Mouse (Mus musculus): Measurements from ENCODE around the gene N4bp2. TPM values are rescaled to one million over a fixed set of nuclear protein-coding genes. Genes with fewer than 3 reads are reported as not detected.

Gene N4bp2
- polyA plus RNA-seq, 1 experiment from 2014 or later, result 22.4 TPM

- Histone ChIP-seq H3K4me1 (ENCODE audit: control insufficient read depth, insufficient read depth, low read length) (no peaks in the 10 kb centered on the region), H3K4me2 (ENCODE audit: low read length) (no peak overlapping the region), H3K9me3 (replicated peaks; ENCODE audit: control insufficient read depth, low read length) (no peaks in the 10 kb centered on the region), H3K27ac (ENCODE audit: low read depth, low read length) (no peak overlapping the region), H3K4me3 (ENCODE audit: low read depth, low read length) (no peak overlapping the region), H3K9ac (ENCODE audit: low read length) (no peak overlapping the region), H3K27me3 (replicated peaks; ENCODE audit: control insufficient read depth, insufficient read depth, low read length) (no peaks in the 10 kb centered on the region), H3K36me3 (ENCODE audit: control insufficient read depth, insufficient read depth, low read length) (no peaks in the 10 kb centered on the region)
- DNase-seq (ENCODE audit: low spot score) (no peak), ATAC-seq (no peak)
- WGBS, result 91% methylated on average over 4 of the region's 4 CpGs
Measured at GRCm38 (mm10) chr5:65869660-65870059, 106.3 kb downstream of the N4bp2 start.

- no peak overlapping the region for H3K4me2 ChIP-seq (ENCODE audit: low read length)
- H3K27me3 ChIP-seq (replicated peaks; ENCODE audit: control insufficient read depth, insufficient read depth, low read length), result no peaks in the 10 kb centered on the region
- DNase-seq (ENCODE audit: low spot score) (no peak), ATAC-seq (no peak)
- H3K4me1 ChIP-seq (ENCODE audit: control insufficient read depth, insufficient read depth, low read length), result no peaks in the 10 kb centered on the region
- no peak overlapping the region for H3K9ac ChIP-seq (ENCODE audit: low read length)
- H3K27ac ChIP-seq (ENCODE audit: low read depth, low read length), result no peak overlapping the region
- WGBS, result 87% methylated on average over 13 of the region's 13 CpGs
- H3K9me3 ChIP-seq (replicated peaks; ENCODE audit: control insufficient read depth, low read length), result no peaks in the 10 kb centered on the region
- H3K4me3 ChIP-seq (ENCODE audit: low read depth, low read length), result no peak overlapping the region
- no peaks in the 10 kb centered on the region for H3K36me3 ChIP-seq (ENCODE audit: control insufficient read depth, insufficient read depth, low read length)
Measured at GRCm38 (mm10) chr5:65871276-65871875, 108.1 kb downstream of the N4bp2 start.

- H3K9me3 ChIP-seq (replicated peaks; ENCODE audit: control insufficient read depth, low read length), result no peaks in the 10 kb centered on the region
- no peak overlapping the region for H3K9ac ChIP-seq (ENCODE audit: low read length)
- H3K4me3 ChIP-seq (ENCODE audit: low read depth, low read length), result no peak overlapping the region
- H3K4me2 ChIP-seq (ENCODE audit: low read length), result no peak overlapping the region
- no peak for DNase-seq (ENCODE audit: low spot score)
- ATAC-seq, result no peak
- H3K27ac ChIP-seq (ENCODE audit: low read depth, low read length), result no peak overlapping the region
- no peaks in the 10 kb centered on the region for H3K4me1 ChIP-seq (ENCODE audit: control insufficient read depth, insufficient read depth, low read length)
- WGBS, result 84% methylated on average over 4 of the region's 4 CpGs
- no peaks in the 10 kb centered on the region for H3K27me3 ChIP-seq (replicated peaks; ENCODE audit: control insufficient read depth, insufficient read depth, low read length)
- no peaks in the 10 kb centered on the region for H3K36me3 ChIP-seq (ENCODE audit: control insufficient read depth, insufficient read depth, low read length)
Measured at GRCm38 (mm10) chr5:65873212-65873611, 109.9 kb downstream of the N4bp2 start.

- no peak for DNase-seq (ENCODE audit: low spot score)
- Histone ChIP-seq H3K4me1 (ENCODE audit: control insufficient read depth, insufficient read depth, low read length) (no peaks in the 10 kb centered on the region), H3K27me3 (replicated peaks; ENCODE audit: control insufficient read depth, insufficient read depth, low read length) (no peaks in the 10 kb centered on the region), H3K27ac (ENCODE audit: low read depth, low read length) (no peak overlapping the region), H3K9ac (ENCODE audit: low read length) (no peak overlapping the region), H3K36me3 (ENCODE audit: control insufficient read depth, insufficient read depth, low read length) (no peaks in the 10 kb centered on the region), H3K4me3 (ENCODE audit: low read depth, low read length) (no peak overlapping the region), H3K4me2 (ENCODE audit: low read length) (no peak overlapping the region), H3K9me3 (replicated peaks; ENCODE audit: control insufficient read depth, low read length) (no peaks in the 10 kb centered on the region)
- WGBS, result 95% methylated on average over 7 of the region's 7 CpGs
- no peak for ATAC-seq
Measured at GRCm38 (mm10) chr5:65875269-65875668, 111.9 kb downstream of the N4bp2 start.

DNA sequence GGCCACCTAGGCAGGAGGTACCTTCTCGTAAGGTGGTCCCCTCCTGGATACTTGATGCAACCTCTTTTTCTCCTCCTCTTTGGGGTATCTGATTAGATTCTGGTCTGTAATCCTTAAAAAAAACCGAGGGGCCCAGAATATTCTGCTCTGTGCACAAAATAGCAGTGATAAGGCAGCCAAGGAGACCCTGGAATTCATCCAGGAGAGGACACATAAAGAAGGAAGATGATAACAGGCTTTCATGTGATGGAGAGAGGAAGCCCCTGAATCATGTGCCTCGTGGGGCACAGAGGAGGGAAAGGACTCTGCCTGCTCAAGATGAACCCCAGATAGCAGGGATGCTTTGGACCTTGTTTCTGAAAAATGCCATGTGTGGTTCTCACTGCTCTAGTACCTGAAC, 115.0 kb downstream of the N4bp2 start:
- Histone ChIP-seq H3K9me3 (replicated peaks; ENCODE audit: control insufficient read depth, low read length) (no peaks in the 10 kb centered on the region), H3K4me2 (ENCODE audit: low read length) (no peak overlapping the region), H3K4me3 (ENCODE audit: low read depth, low read length) (no peak overlapping the region)

More for the DNA sequence above, 115.0 kb downstream of the N4bp2 start:
- ATAC-seq, result no peak
- Histone ChIP-seq H3K9ac (ENCODE audit: low read length) (no peak overlapping the region), H3K4me1 (ENCODE audit: control insufficient read depth, insufficient read depth, low read length) (no peaks in the 10 kb centered on the region), H3K36me3 (ENCODE audit: control insufficient read depth, insufficient read depth, low read length) (no peaks in the 10 kb centered on the region), H3K27me3 (replicated peaks; ENCODE audit: control insufficient read depth, insufficient read depth, low read length) (no peaks in the 10 kb centered on the region), H3K27ac (ENCODE audit: low read depth, low read length) (no peak overlapping the region)
- WGBS, result 74% methylated on average over 3 of the region's 3 CpGs
- no peak for DNase-seq (ENCODE audit: low spot score)

Other genes with a start within 250 kb of the N4bp2 start
- 199 and 205 TPM in 2 replicates for gene Smim14, start 226.3 kb upstream of the N4bp2 start, polyA plus RNA-seq (2014; fragmentation: Nextera tagmentation; extraction: Ambion mirVana)
- gene Ube2k, start 226.3 kb upstream of the N4bp2 start, polyA plus RNA-seq (2014; fragmentation: Nextera tagmentation; extraction: Ambion mirVana), result 154 and 165 TPM in 2 replicates
- gene Pds5a, start 65.2 kb upstream of the N4bp2 start, polyA plus RNA-seq (2014; fragmentation: Nextera tagmentation; extraction: Ambion mirVana), result 58.7 and 63.4 TPM in 2 replicates
- 0.25 and 0.29 TPM in 2 replicates for gene Rhoh, start 97.7 kb downstream of the N4bp2 start, polyA plus RNA-seq (2014; fragmentation: Nextera tagmentation; extraction: Ambion mirVana)
- not detected in 2 replicates for gene Chrna9, start 171.4 kb downstream of the N4bp2 start, polyA plus RNA-seq (2014; fragmentation: Nextera tagmentation; extraction: Ambion mirVana)
- gene 9130230L23Rik, start 240.8 kb downstream of the N4bp2 start, polyA plus RNA-seq (2014; fragmentation: Nextera tagmentation; extraction: Ambion mirVana), result not detected in 2 replicates